Mouse (Mus musculus): ENCODE measurements around the gene Tmem132b. TPM values are rescaled to one million over a fixed set of nuclear protein-coding genes. Genes with fewer than 3 reads are reported as not detected.

Tmem132b gene
- total RNA-seq, 2 experiments from 2014 or later = 0.02 TPM; not detected in 1

GRCm38 (mm10) chr5:125756987-125757530 lies 225.5 kb downstream of the Tmem132b start:
- intact Hi-C loops (cut with DNase I) = no loop called here
- DNase-seq = no peak

- intact Hi-C loops (cut with DNase I) = no loop called here
Observed at GRCm38 (mm10) chr5:125758506-125758905, 226.9 kb downstream of the Tmem132b start.

DNA sequence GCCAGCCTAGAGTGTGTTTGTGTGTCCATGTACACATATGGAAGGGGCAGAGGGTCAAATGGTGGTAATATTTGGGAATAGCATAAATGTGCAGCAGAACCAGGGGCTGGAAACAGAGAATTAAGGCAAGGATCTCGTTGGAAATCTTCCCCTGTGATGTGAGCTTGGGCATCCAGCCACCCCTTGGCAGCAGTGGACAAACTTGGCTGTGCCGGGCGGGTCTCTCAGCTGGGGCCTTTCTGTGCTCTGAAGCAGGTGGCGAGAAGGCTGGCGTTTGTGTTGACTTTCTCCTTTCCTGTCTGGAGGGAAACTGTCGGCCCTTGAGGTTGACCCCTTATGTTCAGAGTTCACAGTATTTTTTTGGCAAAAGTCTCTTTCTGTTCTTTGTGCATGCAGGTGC lies 235.4 kb downstream of the Tmem132b start:
- DNase-seq = no peak
- intact Hi-C loops (cut with DNase I) = no loop called here

More at GRCm38 (mm10) chr5:125758506-125758905, 226.9 kb downstream of the Tmem132b start:
- no peak for DNase-seq

- intact Hi-C loops (cut with DNase I) = no loop called here
- DNase-seq = no peak
Observed at GRCm38 (mm10) chr5:125767950-125768349, 236.4 kb downstream of the Tmem132b start.

GRCm38 (mm10) chr5:125772238-125772637 lies 240.7 kb downstream of the Tmem132b start:
- intact Hi-C loops (cut with DNase I) = no loop called here
- DNase-seq = no peak

GRCm38 (mm10) chr5:125772756-125773155 lies 241.2 kb downstream of the Tmem132b start:
- DNase-seq = no peak
- intact Hi-C loops (cut with DNase I) = no loop called here

- intact Hi-C loops (cut with DNase I) = no loop called here
- no peak for DNase-seq
Observed at GRCm38 (mm10) chr5:125780332-125780731, 248.8 kb downstream of the Tmem132b start.

DNA sequence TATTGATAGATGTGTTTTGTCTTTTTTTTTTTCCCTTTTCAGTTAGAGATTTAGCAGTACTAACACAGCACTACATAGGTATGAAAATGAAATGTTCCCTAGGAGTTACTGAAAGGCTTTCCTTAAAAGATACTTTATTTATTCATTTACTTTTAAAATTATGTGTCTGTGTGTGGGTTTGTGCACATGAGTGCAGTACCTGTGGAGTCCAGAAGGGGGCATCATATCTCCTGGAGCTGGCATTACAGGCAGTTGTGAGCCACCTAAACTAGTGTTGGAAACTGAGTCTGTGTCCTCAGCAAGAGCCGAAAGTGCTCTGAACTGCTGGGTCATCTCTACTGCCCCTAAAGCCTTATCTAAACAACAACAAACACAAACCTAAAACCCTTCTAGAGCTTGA lies 261.1 kb downstream of the Tmem132b start:
- intact Hi-C loops (cut with DNase I) = no loop called here

GRCm38 (mm10) chr5:125794318-125794717 lies 262.7 kb downstream of the Tmem132b start:
- no peak for DNase-seq
- intact Hi-C loops (cut with DNase I) = no loop called here

More for the DNA sequence above, 261.1 kb downstream of the Tmem132b start:
- DNase-seq = no peak

- intact Hi-C loops (cut with DNase I) = no loop called here
Observed at GRCm38 (mm10) chr5:125799622-125800021, 268.0 kb downstream of the Tmem132b start.

DNA sequence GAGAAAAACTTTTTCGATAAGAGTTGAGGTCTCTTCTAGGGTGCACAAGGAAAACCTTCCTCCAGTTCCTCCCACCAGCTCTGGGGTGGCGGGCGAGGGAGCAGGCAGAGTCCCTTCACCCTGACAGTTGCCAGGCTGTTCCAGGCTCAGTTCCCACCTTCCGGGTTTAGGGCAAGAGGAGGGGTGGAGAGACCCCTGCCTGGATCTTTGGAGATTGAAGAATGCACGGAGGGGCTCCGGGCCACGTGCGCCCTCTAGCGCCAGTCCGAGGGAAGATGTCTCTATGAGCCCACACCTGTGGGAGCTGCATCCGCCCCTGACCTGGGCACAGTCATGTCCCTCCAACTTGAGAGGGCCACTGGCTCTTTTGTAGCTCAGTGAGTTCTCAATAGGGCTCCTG lies 268.5 kb downstream of the Tmem132b start:
- intact Hi-C loops (cut with DNase I) = no loop called here
- DNase-seq = no peak

More at GRCm38 (mm10) chr5:125799622-125800021, 268.0 kb downstream of the Tmem132b start:
- DNase-seq = no peak

- no peak for DNase-seq
- intact Hi-C loops (cut with DNase I) = no loop called here
Observed at GRCm38 (mm10) chr5:125802801-125803200, 271.2 kb downstream of the Tmem132b start.

GRCm38 (mm10) chr5:125805327-125805726 lies 273.8 kb downstream of the Tmem132b start:
- no peak for DNase-seq
- intact Hi-C loops (cut with DNase I) = no loop called here

GRCm38 (mm10) chr5:125807861-125808260 lies 276.3 kb downstream of the Tmem132b start:
- DNase-seq = no peak
- intact Hi-C loops (cut with DNase I) = no loop called here

DNA sequence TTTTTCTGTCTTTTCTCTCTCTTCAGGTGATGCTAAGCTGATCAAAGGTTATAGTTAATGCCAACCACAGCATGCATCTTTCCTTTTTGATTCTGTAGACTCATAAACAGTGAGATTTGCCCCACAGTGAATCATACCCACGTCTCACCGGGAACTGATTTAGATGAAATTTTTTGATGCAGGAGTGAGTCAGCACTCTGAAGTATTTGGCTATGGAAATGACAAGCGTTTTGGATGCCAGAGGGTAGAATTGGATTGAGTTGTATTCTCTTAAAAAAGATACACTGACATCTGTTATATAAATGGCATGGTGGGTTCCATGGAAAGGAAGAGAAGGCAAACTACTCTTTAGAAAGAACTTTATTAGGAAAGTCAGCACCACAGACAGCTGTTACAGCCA lies 297.8 kb downstream of the Tmem132b start:
- DNase-seq = no peak
- intact Hi-C loops (cut with DNase I) = no loop called here

- intact Hi-C loops (cut with DNase I) = no loop called here
- DNase-seq = no peak
Observed at GRCm38 (mm10) chr5:125835890-125836289, 304.3 kb downstream of the Tmem132b start.

GRCm38 (mm10) chr5:125836761-125837160 lies 305.2 kb downstream of the Tmem132b start:
- no peak for DNase-seq
- intact Hi-C loops (cut with DNase I) = no loop called here

Other genes starting within 250 kb of the Tmem132b start
- 10 to 100 TPM; 62.6 to 73.8 TPM for gene Scarb1, start 190.7 kb upstream of the Tmem132b start, total RNA-seq (2021)
- not detected for gene Gm10382, start 142.5 kb upstream of the Tmem132b start, total RNA-seq (2021)
- gene Ubc, start 141.6 kb upstream of the Tmem132b start, total RNA-seq (2021) = 1,000 to 10,000 TPM in 1 of 2 experiments, 100 to 1,000 TPM in 1; 934 to 1,069 TPM
- 10 to 100 TPM; 13.2 to 14.7 TPM for gene Dhx37, start 97.7 kb upstream of the Tmem132b start, total RNA-seq (2021)
- gene Bri3bp, start 90.2 kb upstream of the Tmem132b start, total RNA-seq (2021) = 10 to 100 TPM; 56.4 to 62.5 TPM
- gene Aacs, start 56.0 kb upstream of the Tmem132b start, total RNA-seq (2021) = 1 to 10 TPM; 4.8 to 5.0 TPM